Comparison of ENCODE assay signal across 19 mouse cellular contexts in genomic region chr9:7567376-7567775, GRCm38 (mm10). TPM values are rescaled to one million over a fixed set of nuclear protein-coding genes. Genes with fewer than 3 reads are reported as not detected.
DNase-seq lines count a peak whose midpoint lies in the region; ATAC-seq lines count a peak whose summit lies in the region.
"Had no signal": no experiment of that assay in that cellular context is flagged by ENCODE, and none has a peak within 500 bp of the region (broad histone marks: within the 10 kb centered on the region; RNA-seq: fewer than 3 reads in every experiment).

No protein-coding gene starts in this region.

- intact Hi-C loops in heart, postnatal 36 days (cut with DNase I) = no loop called here

- no peaks in the 10 kb centered on the region for H3K4me1 ChIP-seq in heart, embryonic 12.5 days (replicated peaks)
- H3K4me1 ChIP-seq in forebrain, embryonic 16.5 days (replicated peaks; ENCODE audit: control insufficient read depth, insufficient read depth, low read length) = no peaks in the 10 kb centered on the region
- H3K4me1 ChIP-seq: embryonic facial prominence, embryonic 10.5 days had no signal

- H3K36me3 ChIP-seq in heart, embryonic 12.5 days = no peaks in the 10 kb centered on the region
- H3K36me3 ChIP-seq in macrophage (ENCODE audit: inconsistent target) = no peaks in the 10 kb centered on the region
- H3K36me3 ChIP-seq in forebrain, embryonic 16.5 days (ENCODE audit: control insufficient read depth, insufficient read depth) = no peaks in the 10 kb centered on the region
- H3K36me3 ChIP-seq: embryonic facial prominence, embryonic 10.5 days had no signal

- H3K79me2 ChIP-seq in macrophage (ENCODE audit: inconsistent target) = no peaks in the 10 kb centered on the region; the same call in 1 of the 2 replicates

- H3K4me3 ChIP-seq in heart, embryonic 12.5 days = no peak overlapping the region
- no peak overlapping the region for H3K4me3 ChIP-seq in macrophage (ENCODE audit: inconsistent target)
- H3K4me3 ChIP-seq in forebrain, embryonic 16.5 days (replicated peaks; ENCODE audit: low read length) = no peak overlapping the region
- H3K4me3 ChIP-seq: embryonic facial prominence, embryonic 10.5 days had no signal

- no peak overlapping the region for H3K9ac ChIP-seq in heart, embryonic 12.5 days
- no peak overlapping the region for H3K9ac ChIP-seq in forebrain, embryonic 16.5 days (replicated peaks; ENCODE audit: low read depth, low read length)

- DNase-seq in heart, adult 9 months (ENCODE audit: low spot score in 2 of 2) = peak; percentile 23 to 29
- DNase-seq in A20 (ENCODE audit: low read depth, low spot score) = peak; percentile 12
- no peak for DNase-seq in cerebellum, postnatal 36 days
- DNase-seq in heart, postnatal 36 days = no peak
- DNase-seq: cerebellum, postnatal 10 days; heart, postnatal 14 days; kidney, adult 9 months; right cerebral cortex, adult 18-20 months; spleen, adult 18-20 months had no signal

- no peaks in the 10 kb centered on the region for H3K27me3 ChIP-seq in heart, embryonic 12.5 days (replicated peaks)
- H3K27me3 ChIP-seq in forebrain, embryonic 16.5 days (replicated peaks; ENCODE audit: control insufficient read depth, insufficient read depth, low read length) = no peaks in the 10 kb centered on the region

- ATAC-seq in heart, embryonic 12.5 days (ENCODE audit: insufficient number of reproducible peaks, low FRiP score) = no peak
- ATAC-seq in common myeloid progenitor, adult 5-6 weeks (replicated peaks; ENCODE audit: low read depth, poor library complexity, severe bottlenecking) = peak; percentile 89
- ATAC-seq in forebrain, embryonic 16.5 days = no peak

- H3K27ac ChIP-seq in heart, embryonic 12.5 days (ENCODE audit: poor library complexity, severe bottlenecking) = no peak overlapping the region
- peak overlapping the region; percentile 97 for H3K27ac ChIP-seq in macrophage
- H3K27ac ChIP-seq in forebrain, embryonic 16.5 days (ENCODE audit: low read length) = no peak overlapping the region
- H3K27ac ChIP-seq: embryonic facial prominence, embryonic 10.5 days had no signal

- WGBS in heart, embryonic 12.5 days = 57% methylated on average over 7 of the region's 7 CpGs
- WGBS in macrophage (ENCODE audit: missing documents) = 3% methylated on average over 7 of the region's 7 CpGs
- WGBS in forebrain, embryonic 16.5 days = 75% methylated on average over 7 of the region's 7 CpGs

- H3K9me3 ChIP-seq in heart, embryonic 12.5 days (replicated peaks) = no peaks in the 10 kb centered on the region
- H3K9me3 ChIP-seq in forebrain, embryonic 16.5 days (ENCODE audit: control insufficient read depth, low read length) = no peaks in the 10 kb centered on the region
- H3K9me3 ChIP-seq: embryonic facial prominence, embryonic 10.5 days had no signal

- H3K4me2 ChIP-seq in heart, embryonic 12.5 days = no peak overlapping the region
- H3K4me2 ChIP-seq in forebrain, embryonic 16.5 days (ENCODE audit: low read length) = no peak overlapping the region

RNA-seq across cellular contexts. Expression of gene Mmp27, which starts 3.8 kb away (rescaled TPM):
- not detected in 2 replicates for polyA plus RNA-seq in heart, embryonic 12.5 days (2016; fragmentation: Nextera tagmentation; extraction: Ambion mirVana)
- total RNA-seq in common myeloid progenitor, adult 5-6 weeks (2017) = 0.18 TPM in 1 of 2 replicates, not detected in the other
- 100 to 1,000 TPM in 11 of 26 experiments, 10 to 100 TPM in 15; 23.0 to 210 (median 74.0) TPM for total RNA-seq in macrophage (2018; cell fraction: chromatin; rRNA removed)
- total RNA-seq in macrophage (2018; cell fraction: cytosol; rRNA removed) = 10 to 100 TPM in 25 of 26 experiments, 1 to 10 TPM in 1; 9.4 to 80.0 (median 38.5) TPM
- 100 to 1,000 TPM in 12 of 26 experiments, 10 to 100 TPM in 14; 25.8 to 264 (median 84.3) TPM for total RNA-seq in macrophage (2018; cell fraction: nucleus; rRNA removed)
- 61.4 to 88.0 TPM (median 78.8 TPM) in 3 replicates for polyA plus RNA-seq in macrophage (2018)
- not detected in 2 replicates for polyA plus RNA-seq in forebrain, embryonic 16.5 days (2015; fragmentation: Nextera tagmentation; extraction: Ambion mirVana)
- under 1 TPM in 1 of 2 experiments, not detected in 1; 0.22 TPM for total RNA-seq in heart, postnatal 36 days (2021)
- total RNA-seq: layer of hippocampus, adult 18-20 months; left cerebral cortex, adult 18-20 months had no signal
- polyA plus RNA-seq: embryonic facial prominence, embryonic 10.5 days; frontal cortex, adult 2 months had no signal

RNA-seq across cellular contexts. Expression of gene Mmp8, which starts 9.1 kb away (rescaled TPM):
- not detected in 2 replicates for polyA plus RNA-seq in heart, embryonic 12.5 days (2016; fragmentation: Nextera tagmentation; extraction: Ambion mirVana)
- 2.6 and 3.6 TPM in 2 replicates for total RNA-seq in common myeloid progenitor, adult 5-6 weeks (2017)
- 1 to 10 TPM in 10 of 26 experiments, under 1 TPM in 10, not detected in 6; 0.34 to 4.0 (median 0.96) TPM for total RNA-seq in macrophage (2018; cell fraction: chromatin; rRNA removed)
- 10 to 100 TPM in 14 of 26 experiments, 1 to 10 TPM in 12; 5.2 to 25.0 (median 12.6) TPM for total RNA-seq in macrophage (2018; cell fraction: cytosol; rRNA removed)
- 10 to 100 TPM in 9 of 26 experiments, 1 to 10 TPM in 17; 1.5 to 21.5 (median 6.9) TPM for total RNA-seq in macrophage (2018; cell fraction: nucleus; rRNA removed)
- 18.4 to 37.2 TPM (median 33.4 TPM) in 3 replicates for polyA plus RNA-seq in macrophage (2018)
- polyA plus RNA-seq in forebrain, embryonic 16.5 days (2015; fragmentation: Nextera tagmentation; extraction: Ambion mirVana) = 0.20 TPM in 1 of 2 replicates, not detected in the other
- total RNA-seq in heart, postnatal 36 days (2021) = under 1 TPM in 1 of 2 experiments, not detected in 1; 0.14 TPM
- total RNA-seq: heart, adult 18-20 months; layer of hippocampus, adult 18-20 months; left cerebral cortex, adult 18-20 months had no signal
- polyA plus RNA-seq: embryonic facial prominence, embryonic 10.5 days; urinary bladder, adult 2 months had no signal

Comparison
In these comparisons a context has a peak if more than half of its experiments do, and no peak if none do; other contexts are left out.
1. DNase-seq: peak in heart, adult 9 months (2 of 2) and A20 (single experiment); none in cerebellum, postnatal 36 days (0 of 2) and heart, postnatal 36 days (0 of 2).
2. RNA of gene Mmp27, which starts 3.8 kb away (polyA plus RNA-seq): 61.4 to 88.0 TPM in macrophage; not detected in heart, embryonic 12.5 days and not detected in forebrain, embryonic 16.5 days; every median in the first group is over 10 times any median in the second.
3. RNA of gene Mmp8, which starts 9.1 kb away (polyA plus RNA-seq): 18.4 to 37.2 TPM in macrophage; 0.20 TPM in forebrain, embryonic 16.5 days and not detected in heart, embryonic 12.5 days; every median in the first group is over 10 times any median in the second.